Mouse (Mus musculus): ENCODE results near the gene Ap2a2.
A peak's percentile ranks its signal among the peaks of the same experiment; 100 is the strongest.
"Not testable (repeated sequence)": the region's sequence is repeated elsewhere in the genome, so short reads cannot be mapped to it uniquely, and the experiment has no call there.

The Ap2a2 gene

GRCm38 (mm10) chr7:141560471-141560870 lies 1.5 kb upstream of the Ap2a2 start:
- DNase-seq = no peak

GRCm38 (mm10) chr7:141562421-141562851 lies 463 bp downstream of the Ap2a2 start:
- DNase-seq = no peak

GRCm38 (mm10) chr7:141562852-141563427 lies 967 bp downstream of the Ap2a2 start:
- DNase-seq = peak; percentile 59

- no peak for DNase-seq
Measured at GRCm38 (mm10) chr7:141564561-141564960, 2.6 kb downstream of the Ap2a2 start.

GRCm38 (mm10) chr7:141566587-141566986 lies 4.6 kb downstream of the Ap2a2 start:
- no peak for DNase-seq

- no peak for DNase-seq
Measured at GRCm38 (mm10) chr7:141569283-141569803, 7.4 kb downstream of the Ap2a2 start.

GRCm38 (mm10) chr7:141569916-141570315 lies 7.9 kb downstream of the Ap2a2 start:
- DNase-seq = no peak

- no peak for DNase-seq
Measured at GRCm38 (mm10) chr7:141570625-141571295, 8.8 kb downstream of the Ap2a2 start.

GRCm38 (mm10) chr7:141574041-141574440 lies 12.1 kb downstream of the Ap2a2 start:
- DNase-seq = no peak

- no peak for DNase-seq
Measured at GRCm38 (mm10) chr7:141575481-141575880, 13.5 kb downstream of the Ap2a2 start.

GRCm38 (mm10) chr7:141577801-141578200 lies 15.8 kb downstream of the Ap2a2 start:
- no peak for DNase-seq

GRCm38 (mm10) chr7:141578511-141578910 lies 16.5 kb downstream of the Ap2a2 start:
- DNase-seq = no peak

- no peak for DNase-seq
Measured at GRCm38 (mm10) chr7:141578943-141579342, 17.0 kb downstream of the Ap2a2 start.

- no peak for DNase-seq
Measured at GRCm38 (mm10) chr7:141581323-141581722, 19.4 kb downstream of the Ap2a2 start.

GRCm38 (mm10) chr7:141584048-141584841 lies 22.3 kb downstream of the Ap2a2 start:
- DNase-seq = no peak

GRCm38 (mm10) chr7:141585288-141585687 lies 23.3 kb downstream of the Ap2a2 start:
- no peak for DNase-seq

- no peak for DNase-seq
Measured at GRCm38 (mm10) chr7:141585881-141586280, 23.9 kb downstream of the Ap2a2 start.

- DNase-seq = no peak
Measured at GRCm38 (mm10) chr7:141588890-141589289, 26.9 kb downstream of the Ap2a2 start.

GRCm38 (mm10) chr7:141590249-141590648 lies 28.3 kb downstream of the Ap2a2 start:
- DNase-seq = not testable (repeated sequence)

- no peak for DNase-seq
Measured at GRCm38 (mm10) chr7:141590959-141591358, 29.0 kb downstream of the Ap2a2 start.

GRCm38 (mm10) chr7:141592096-141592495 lies 30.1 kb downstream of the Ap2a2 start:
- DNase-seq = no peak

- DNase-seq = no peak
Measured at GRCm38 (mm10) chr7:141593056-141593455, 31.1 kb downstream of the Ap2a2 start.

GRCm38 (mm10) chr7:141596971-141597370 lies 35.0 kb downstream of the Ap2a2 start:
- DNase-seq = peak; percentile 53

- no peak for DNase-seq
Measured at GRCm38 (mm10) chr7:141597563-141597962, 35.6 kb downstream of the Ap2a2 start.
